Mouse (Mus musculus): ENCODE measurements around the gene Arl2bp. TPM values are rescaled to one million over a fixed set of nuclear protein-coding genes. Genes with fewer than 3 reads are reported as not detected.

Gene Arl2bp
- total RNA-seq, 2 experiments from 2014 or later = 149 to 156 TPM

DNA sequence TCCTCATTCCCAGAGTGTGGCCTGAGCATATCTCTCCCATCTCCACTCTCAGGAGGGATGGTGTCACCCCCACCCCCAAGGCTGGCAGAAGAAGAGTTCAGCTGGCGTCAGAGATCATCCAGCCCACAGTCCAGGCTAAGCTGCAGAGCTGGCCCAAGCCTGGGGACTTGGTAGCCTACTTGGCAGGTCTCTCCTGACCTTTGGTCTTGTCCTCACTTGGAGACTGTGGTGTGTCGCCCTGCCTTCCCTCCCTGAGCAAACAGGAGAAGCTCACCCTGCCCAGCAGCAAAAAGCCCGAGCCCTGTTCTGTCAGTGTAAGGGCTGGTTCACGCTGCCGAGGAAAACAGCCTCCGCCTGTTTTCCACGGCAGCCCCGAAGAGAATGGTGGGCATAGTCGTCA lies 19.6 kb downstream of the Arl2bp start:
- intact Hi-C loops (cut with DNase I) = no loop called here
- DNase-seq (ENCODE audit: extremely low spot score in 1 of 2, low spot score in 2 of 2) = no peak

DNA sequence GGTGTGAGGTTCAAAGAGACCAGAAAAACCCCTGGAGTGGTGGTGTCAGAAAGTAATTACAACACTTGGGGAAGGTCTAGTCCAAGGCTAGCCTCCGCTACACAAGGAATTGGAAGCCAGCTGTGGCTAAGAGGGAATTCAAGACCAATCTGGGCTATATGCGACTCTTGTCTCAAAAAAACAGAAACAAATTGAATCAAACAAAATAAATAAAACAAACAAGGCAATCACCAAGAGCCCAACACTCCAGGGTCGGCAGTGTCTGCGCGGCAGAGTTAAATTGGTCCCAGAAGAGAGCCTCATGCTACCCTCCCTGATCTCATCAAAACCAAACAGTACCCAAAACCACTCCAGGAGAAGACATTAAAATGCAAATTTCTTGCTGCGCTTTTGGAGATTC lies 28.3 kb downstream of the Arl2bp start:
- DNase-seq (ENCODE audit: extremely low spot score in 1 of 2, low spot score in 2 of 2) = peak in 1 of 2 experiments; percentile 8
- intact Hi-C loops (cut with DNase I) = loop anchor here (5.0 kb wide), 2 partner anchors 167 to 202 kb away; no protein-coding TSS in a partner anchor

DNA sequence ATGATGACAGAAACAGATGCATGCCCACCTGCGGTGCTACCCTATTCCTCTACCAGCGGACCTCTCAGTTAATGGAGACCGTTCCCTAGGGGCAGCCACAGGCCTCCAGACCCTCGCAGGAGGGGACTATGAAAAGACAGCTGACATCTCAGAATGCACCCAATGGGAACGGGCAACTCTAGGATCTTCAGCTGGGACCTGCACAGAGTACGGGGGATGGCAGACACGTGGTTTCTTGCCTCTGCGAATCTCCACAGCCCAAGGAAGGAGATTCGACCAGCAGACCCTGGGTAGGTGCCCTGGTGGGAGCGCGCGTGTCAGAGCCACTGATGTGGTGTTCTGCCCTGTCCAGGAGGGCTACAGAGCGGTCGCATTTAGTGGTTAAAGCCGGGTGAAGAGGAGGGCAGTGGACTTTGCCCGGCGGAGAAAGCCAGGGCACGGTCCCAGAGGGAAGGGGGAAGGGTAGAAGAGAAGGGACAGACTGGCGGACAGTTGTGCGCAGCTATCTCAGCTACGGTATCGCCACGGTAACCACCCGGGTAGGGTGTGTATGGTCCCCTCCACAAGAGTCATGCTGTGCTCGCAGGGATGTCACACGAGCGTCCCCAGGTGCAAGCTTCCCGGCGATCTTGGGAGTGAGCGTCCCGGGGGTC lies 29.1 kb downstream of the Arl2bp start:
- intact Hi-C loops (cut with DNase I) = loop anchor here (5.0 kb wide), 2 partner anchors 168 to 203 kb away; no protein-coding TSS in a partner anchor
- DNase-seq (ENCODE audit: extremely low spot score in 1 of 2, low spot score in 2 of 2) = peak in 1 of 2 experiments; percentile 47

DNA sequence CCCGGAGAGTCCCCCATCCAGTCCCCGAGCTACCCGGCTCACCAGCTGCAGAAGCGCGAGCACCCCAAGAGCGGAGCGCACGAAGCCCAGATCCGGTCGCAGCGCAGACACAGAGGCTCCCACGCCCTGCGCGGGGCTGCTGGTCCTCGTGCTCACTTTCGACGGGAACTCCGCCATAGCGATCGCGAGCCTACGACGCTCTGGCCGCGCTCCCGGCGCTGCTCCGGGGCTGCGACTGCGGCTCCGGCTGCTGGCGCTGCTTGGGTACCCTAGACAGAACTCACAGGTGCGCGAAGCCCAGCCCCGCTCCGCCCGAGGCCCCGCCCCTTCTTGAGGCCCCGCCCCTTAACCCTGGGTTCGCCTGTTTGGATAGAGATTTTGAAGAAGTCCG lies 29.6 kb downstream of the Arl2bp start, which contains the start of gene Pllp:
Gene Pllp, minus strand, starts transcription at position 285 of the 391 bp plus-strand sequence.
- DNase-seq (ENCODE audit: extremely low spot score in 1 of 2, low spot score in 2 of 2) = peak in 1 of 2 experiments; percentile 75
- intact Hi-C loops (cut with DNase I) = loop anchor here (5.0 kb wide), 2 partner anchors 169 to 204 kb away; no protein-coding TSS in a partner anchor

DNA sequence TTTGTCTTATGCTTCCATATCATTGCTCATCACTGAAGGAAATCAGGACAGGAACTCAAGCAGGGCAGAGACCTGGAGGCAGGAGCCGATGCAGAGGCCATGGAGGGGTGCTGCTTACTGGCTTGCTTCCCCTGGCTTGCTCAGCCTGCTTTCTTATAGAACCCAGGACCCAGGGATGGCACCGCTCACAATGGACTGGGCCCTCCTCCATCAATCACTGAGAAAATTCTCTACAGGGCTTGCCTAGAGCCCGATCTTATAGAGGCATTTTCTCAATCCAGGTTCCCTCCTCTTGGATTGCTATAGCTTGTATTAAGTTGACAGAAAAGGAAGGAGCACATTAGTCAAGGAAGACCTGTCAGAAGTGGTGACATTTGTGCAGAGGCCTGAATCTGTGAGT lies 30.2 kb downstream of the Arl2bp start:
- intact Hi-C loops (cut with DNase I) = loop anchor here (5.0 kb wide), 2 partner anchors 169 to 204 kb away; no protein-coding TSS in a partner anchor

DNA sequence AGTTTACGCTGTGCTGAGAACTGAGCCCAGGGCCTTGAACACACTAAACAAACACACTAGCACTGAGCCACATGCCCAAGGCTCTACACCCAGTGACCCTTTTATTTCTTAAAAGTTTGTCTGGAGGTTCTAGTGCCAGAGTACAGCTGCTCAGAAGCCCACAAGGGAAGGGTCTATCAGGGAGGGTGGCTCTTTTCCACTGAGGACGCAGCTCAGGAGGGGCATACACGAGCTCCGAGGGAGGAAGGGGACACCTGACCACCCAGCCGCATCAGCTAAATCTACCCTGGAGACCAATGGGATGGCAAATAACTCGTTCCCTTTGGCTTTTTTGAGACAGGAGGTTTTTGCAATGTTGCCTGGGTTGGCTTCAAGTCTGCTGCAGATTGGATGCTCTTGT lies 31.6 kb downstream of the Arl2bp start:
- intact Hi-C loops (cut with DNase I) = loop anchor here (5.0 kb wide), 2 partner anchors 171 to 206 kb away; no protein-coding TSS in a partner anchor
- DNase-seq (ENCODE audit: extremely low spot score in 1 of 2, low spot score in 2 of 2) = no peak

More for the DNA sequence above, 30.2 kb downstream of the Arl2bp start:
- no peak for DNase-seq (ENCODE audit: extremely low spot score in 1 of 2, low spot score in 2 of 2)

DNA sequence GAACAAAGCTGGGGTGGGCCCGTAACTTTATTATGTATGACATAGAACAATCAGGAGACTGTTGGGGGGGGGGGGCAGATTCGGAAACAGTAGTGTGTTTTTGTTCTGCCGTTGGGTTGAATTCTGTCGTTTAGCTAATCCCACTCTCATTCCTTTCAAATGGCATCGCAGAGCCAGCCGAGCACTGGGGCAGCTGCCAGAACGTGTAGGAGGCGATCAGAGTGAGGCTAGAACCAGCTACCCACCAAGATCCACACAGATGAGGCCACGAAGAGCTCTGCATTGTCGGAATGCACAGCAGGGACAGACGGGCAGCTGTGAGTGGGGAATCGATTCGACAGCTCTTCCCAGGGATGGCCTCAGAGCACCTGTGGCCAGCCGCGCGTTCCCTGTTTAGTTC lies 33.0 kb downstream of the Arl2bp start:
- intact Hi-C loops (cut with DNase I) = loop anchor here (5.0 kb wide), 2 partner anchors 172 to 207 kb away; no protein-coding TSS in a partner anchor
- no peak for DNase-seq (ENCODE audit: extremely low spot score in 1 of 2, low spot score in 2 of 2)

DNA sequence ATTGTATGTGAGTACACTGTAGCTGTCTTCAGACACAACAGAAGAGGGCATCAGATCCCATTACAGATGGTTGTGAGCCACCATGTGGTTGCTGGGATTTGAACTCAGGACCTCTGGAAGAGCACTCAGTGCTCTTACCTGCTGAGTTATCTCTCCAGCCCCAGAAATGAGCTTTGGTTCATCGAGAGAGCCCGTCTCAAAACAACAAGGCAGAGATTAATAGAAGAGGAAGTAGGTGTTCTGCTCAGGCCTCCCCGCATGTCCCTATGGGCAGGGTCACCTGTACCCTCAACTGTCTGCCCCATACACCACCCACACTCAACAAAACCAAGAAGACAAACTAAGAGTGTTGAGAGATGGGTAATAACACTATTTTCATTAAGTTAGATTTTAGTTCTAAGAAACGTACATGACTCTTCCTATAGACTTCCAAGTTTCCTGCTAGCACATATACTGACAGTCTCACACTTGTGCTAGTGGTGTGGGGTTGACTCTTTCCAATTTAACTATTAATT lies 34.1 kb downstream of the Arl2bp start:
- intact Hi-C loops (cut with DNase I) = loop anchor here (5.0 kb wide), 2 partner anchors 98 to 358 kb away; partner anchors contain the start of genes Fam192a and Rspry1
- no peak for DNase-seq (ENCODE audit: extremely low spot score in 1 of 2, low spot score in 2 of 2)

DNA sequence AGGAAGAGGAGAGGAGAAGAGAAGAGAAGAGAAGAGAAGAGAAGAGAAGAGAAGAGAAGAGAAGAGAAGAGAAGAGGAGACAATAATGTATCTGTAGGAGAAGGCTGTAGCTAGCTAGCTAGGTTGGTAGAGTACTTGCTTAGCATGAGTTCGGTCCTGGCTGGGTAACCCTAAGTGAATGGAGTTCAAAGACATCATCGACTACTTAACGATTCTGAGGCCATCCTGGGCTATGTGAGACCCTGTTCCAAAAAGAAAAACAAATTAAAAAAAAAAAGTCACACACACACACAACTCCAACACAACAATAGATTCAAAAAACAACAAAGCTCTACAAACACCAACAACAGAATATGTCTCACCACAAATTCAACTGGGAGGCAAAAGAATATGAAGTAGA lies 35.8 kb downstream of the Arl2bp start:
- intact Hi-C loops (cut with DNase I) = loop anchor here (5.0 kb wide), 2 partner anchors 100 to 360 kb away; partner anchors contain the start of genes Fam192a and Rspry1
- no peak for DNase-seq (ENCODE audit: extremely low spot score in 1 of 2, low spot score in 2 of 2)

DNA sequence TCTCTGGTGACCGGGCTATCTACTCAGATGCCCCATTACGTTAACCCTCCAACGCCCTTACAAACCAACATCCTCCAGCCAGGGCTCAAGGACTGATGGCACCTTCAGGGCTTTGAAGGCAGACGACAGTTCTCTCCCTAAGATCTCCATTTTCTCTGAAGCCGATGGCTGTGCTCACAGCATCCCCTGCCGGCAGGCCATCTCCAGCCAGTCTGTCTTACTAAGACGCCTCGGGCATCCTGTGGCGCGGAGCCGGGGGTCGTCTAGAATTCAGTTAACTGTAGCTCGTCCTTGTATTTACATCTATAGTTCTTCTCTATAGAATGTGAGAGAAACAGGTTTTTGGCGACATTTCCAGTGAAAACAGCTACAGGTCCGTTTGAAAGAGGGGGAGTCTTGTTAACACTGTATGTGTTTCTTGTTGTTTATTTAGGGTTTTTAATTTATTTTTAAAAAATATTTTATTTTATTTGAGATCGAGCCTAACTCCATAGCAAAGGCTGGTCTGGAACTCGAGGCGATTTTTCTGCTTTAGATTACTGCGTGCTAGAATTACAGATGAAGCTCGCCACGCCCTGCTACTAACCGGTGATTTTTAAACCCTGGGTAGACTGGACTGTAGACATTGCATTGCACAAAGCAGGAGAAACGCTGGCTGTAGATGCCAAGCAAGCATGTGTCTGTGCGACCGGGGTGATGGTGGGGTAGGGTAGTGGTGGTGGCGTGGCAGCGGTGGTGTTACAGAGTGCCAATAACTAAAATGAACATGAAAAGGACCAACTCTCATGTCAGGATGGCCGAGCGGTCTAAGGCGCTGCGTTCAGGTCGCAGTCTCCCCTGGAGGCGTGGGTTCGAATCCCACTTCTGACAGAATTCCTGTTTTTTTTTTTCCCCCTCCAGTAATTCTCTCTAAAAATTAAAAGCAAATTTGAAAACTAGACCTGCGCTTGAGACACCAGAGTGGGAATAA lies 36.7 kb downstream of the Arl2bp start:
- intact Hi-C loops (cut with DNase I) = loop anchor here (5.0 kb wide), 2 partner anchors 101 to 361 kb away; partner anchors contain the start of genes Fam192a and Rspry1
- peak; percentile 84 to 91 for DNase-seq (ENCODE audit: extremely low spot score in 1 of 2, low spot score in 2 of 2)

DNA sequence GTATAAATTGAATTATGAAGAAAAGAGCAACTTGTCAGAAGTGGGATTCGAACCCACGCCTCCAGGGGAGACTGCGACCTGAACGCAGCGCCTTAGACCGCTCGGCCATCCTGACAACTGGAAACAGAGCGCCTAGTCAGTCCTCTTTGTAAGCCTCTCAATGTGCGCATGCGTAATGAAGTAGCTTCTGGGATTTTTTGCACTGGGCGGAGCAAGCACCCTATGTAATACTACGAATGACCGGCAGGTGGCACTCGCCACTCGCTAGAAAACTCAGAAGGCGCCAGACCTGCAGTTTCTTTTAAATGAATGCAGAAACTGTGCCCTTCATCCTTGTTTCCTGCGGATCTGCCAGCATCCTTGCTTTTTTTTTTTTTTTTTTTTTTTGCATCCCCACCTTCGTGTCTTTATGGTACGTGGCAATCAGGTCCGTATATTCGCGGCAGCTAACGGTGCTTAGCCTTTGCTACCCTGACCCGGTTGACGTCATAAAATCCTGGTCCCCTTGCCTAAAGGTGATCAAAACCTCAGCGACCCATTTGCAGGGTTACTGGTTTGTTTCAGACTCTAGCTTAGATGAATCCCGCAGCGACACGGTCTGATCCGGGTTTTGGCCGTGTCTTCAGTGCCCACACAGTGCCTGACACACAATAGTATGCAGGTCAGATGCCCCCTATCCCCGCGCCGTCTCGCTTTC lies 37.7 kb downstream of the Arl2bp start:
- intact Hi-C loops (cut with DNase I) = loop anchor here (1.0 to 5.0 kb wide), 3 partner anchors 102 to 362 kb away; partner anchors contain the start of genes Fam192a and Rspry1
- peak; percentile 90 to 97 for DNase-seq (ENCODE audit: extremely low spot score in 1 of 2, low spot score in 2 of 2)

DNA sequence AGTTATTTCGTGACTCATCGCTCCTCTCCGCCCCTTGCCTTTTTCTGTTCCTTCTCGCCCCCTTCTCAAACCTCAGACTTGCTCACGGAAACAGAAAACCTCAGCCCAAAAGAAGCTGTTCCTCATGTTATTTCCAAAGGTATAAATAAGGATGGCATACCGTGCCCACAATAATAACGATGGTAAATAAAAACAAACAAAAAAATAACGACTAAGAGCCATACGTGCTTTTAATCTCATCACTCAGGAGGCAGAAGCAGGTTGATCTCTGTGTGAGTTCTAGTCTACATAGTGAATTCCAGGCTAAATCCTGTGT lies 38.2 kb downstream of the Arl2bp start:
- no peak for DNase-seq (ENCODE audit: extremely low spot score in 1 of 2, low spot score in 2 of 2)
- intact Hi-C loops (cut with DNase I) = loop anchor here (1.0 to 5.0 kb wide), 3 partner anchors 102 to 362 kb away; partner anchors contain the start of genes Fam192a and Rspry1

DNA sequence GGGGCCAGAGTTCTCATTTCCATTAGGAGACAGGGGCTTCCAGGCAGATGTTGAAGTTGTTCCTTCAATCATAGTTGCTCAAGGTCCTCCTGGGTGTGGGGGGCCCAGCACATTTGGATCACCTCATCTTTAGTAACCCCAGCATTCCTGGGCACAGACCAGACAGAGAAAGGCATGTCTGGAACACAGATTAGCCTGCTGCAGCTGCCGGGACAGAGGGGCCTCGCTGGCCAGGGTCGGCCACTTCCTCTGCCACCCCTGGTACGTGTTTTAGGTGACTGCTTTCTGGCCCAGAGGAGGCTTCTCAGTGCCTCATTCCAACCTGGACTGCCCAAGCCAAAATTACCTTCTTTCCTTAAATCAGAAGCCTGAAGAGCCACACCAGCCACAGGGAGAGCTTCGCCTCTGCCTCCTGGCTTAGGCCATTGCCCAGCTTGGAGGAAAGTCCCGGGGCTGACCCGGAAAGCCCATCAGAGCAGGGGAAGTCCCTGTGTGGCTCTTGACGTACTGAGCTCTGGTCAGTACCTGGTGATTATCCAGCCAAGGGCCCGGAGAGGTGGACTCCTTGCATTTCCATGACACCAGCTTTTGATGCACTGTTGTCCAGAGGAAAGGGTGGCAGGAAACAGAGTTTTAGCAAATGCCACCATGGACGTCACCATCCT lies 39.3 kb downstream of the Arl2bp start:
- intact Hi-C loops (cut with DNase I) = loop anchor here (5.0 kb wide), 1 partner anchor 67 kb away; the partner anchor contains the start of gene Cx3cl1

DNA sequence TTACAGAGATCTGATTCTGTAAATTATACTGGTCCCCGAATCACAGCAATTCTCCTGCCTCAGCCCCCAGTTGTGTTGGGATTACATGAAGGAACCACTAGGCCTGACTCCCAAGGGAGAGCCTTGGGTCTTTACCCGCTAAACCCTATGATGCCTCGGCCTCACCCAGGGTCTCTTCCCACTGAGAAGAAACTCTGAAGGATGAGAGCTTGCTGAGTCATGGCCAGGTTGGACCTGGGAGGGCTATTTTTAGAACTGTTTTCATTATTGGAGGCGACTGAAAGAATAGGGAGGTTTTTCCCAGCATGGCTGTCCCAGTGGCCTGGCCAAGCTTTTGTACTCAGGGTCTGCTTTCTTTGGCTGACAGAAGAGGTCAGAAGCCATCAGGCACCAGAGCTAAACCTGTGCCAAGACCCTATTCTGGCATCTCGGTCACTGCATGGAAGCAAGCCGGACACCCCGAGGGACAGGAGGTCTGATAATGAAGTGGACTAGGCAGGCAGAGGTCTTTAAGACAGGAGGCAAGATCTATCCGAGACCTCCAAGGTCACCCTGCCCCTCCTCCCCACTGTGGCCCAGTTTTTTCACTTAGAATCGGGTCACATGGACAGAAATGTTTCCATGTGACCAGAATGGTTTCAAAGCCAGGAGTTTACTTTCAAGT lies 40.5 kb downstream of the Arl2bp start:
- no peak for DNase-seq (ENCODE audit: extremely low spot score in 1 of 2, low spot score in 2 of 2)
- intact Hi-C loops (cut with DNase I) = loop anchor here (5.0 kb wide), 1 partner anchor 65 kb away; the partner anchor contains the start of gene Cx3cl1

More for the DNA sequence above, 39.3 kb downstream of the Arl2bp start:
- no peak for DNase-seq (ENCODE audit: extremely low spot score in 1 of 2, low spot score in 2 of 2)

DNA sequence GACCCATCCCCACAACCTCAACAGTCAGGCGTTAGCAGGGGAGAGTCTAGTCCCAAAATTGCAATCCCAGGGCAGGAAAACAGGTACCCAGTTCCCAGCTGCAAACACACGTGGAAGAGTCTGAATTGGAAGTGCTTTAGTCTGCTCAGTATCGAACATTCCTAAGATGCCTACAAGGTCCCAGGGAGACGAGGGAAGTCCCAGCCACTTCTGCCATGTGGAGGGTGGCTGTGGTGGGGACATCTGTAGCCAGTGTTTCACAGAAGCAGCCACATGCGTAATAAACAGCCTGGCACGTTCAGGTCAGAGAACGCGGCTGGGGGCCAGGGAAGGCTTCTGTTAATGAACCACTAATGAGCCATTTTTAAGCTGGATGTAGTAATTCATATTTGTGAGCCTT lies 43.9 kb downstream of the Arl2bp start:
- DNase-seq (ENCODE audit: extremely low spot score in 1 of 2, low spot score in 2 of 2) = no peak
- intact Hi-C loops (cut with DNase I) = no loop called here

DNA sequence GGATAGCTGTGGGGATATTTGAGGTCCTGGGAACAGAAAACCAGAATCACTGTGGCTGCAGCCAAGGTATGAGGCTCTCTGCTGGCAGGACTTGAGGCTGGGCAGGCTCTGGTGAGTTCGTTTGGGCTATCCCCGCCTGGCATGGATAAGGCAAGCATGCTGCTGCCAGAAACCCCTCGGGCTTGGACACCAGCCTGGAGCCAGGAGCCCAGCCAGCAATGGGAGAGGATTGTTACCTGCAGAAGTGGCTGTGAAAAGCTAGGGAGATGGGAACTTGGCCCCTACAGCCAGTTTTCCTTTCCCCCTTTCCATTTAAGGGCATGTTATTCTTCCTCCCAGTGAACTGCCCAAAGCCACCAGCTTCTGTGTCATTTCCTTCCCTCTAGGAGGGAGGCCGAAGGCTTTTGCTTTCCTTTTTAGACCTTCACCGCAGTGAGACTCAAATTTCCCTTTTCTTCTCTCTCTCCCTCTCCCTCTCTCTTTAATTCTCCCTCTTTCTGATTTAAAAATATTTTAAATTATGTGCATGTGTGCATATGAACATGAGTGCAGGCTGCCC lies 44.8 kb downstream of the Arl2bp start:
- intact Hi-C loops (cut with DNase I) = no loop called here
- peak in 1 of 2 experiments; percentile 55 for DNase-seq (ENCODE audit: extremely low spot score in 1 of 2, low spot score in 2 of 2)

DNA sequence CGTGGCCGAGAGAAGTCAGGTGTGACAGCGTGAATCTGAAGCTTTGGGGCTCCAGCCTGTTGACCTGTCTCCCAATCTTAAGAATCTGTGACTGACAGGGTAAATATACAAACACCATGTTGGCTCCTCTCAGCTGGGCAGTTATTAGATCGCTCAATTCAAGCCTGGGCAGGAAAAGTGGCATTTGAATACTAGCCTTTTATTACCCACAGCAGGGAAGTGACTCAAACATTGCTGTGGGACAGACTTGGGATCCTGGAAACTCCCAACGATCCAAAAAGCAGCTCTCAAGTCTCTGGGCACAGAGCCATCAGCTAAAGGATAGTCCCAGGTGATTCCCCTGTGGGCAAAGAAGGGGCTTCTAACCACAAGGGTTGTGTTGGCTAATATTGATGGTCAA lies 48.2 kb downstream of the Arl2bp start:
- DNase-seq (ENCODE audit: extremely low spot score in 1 of 2, low spot score in 2 of 2) = no peak
- intact Hi-C loops (cut with DNase I) = no loop called here
